Mouse (Mus musculus): ENCODE measurements around the gene Tenm4. TPM values are rescaled to one million over a fixed set of nuclear protein-coding genes. Genes with fewer than 3 reads are reported as not detected.

Tenm4 gene
- total and polyA plus RNA-seq, 3 experiments = 0.04 to 0.38 TPM; not detected in 1

DNA sequence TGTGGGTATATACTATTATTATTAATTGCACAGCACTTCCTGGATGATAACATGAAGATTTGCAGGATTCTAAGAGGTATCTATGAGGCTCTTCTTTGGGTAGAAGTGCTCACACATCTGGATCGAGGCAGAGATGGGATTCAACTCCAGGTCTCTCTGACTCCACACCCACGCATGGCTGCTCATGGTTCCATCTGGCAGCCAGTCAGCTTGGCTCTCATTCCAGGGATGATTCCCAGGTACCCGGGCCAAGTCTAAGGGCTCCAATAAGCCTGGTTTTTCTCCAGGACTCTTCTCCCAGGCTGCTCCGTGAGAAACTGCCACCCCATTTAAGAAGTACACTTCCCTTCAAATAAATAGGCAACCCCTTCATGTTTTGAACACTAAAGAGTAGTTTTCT is 394.8 kb downstream of the Tenm4 start:
- ATAC-seq (ENCODE audit: extremely low read depth, insufficient number of reproducible peaks, low FRiP score, poor library complexity, severe bottlenecking) (no peak), DNase-seq (ENCODE audit: low spot score) (no peak)
- Histone ChIP-seq H3K4me1 (ENCODE audit: insufficient read depth, low read depth, low read length) (no peaks in the 10 kb centered on the region), H3K27me3 (ENCODE audit: insufficient read depth, low read length) (no peaks in the 10 kb centered on the region), H3K4me3 (ENCODE audit: low read depth, low read length) (no peak overlapping the region), H3K36me3 (replicated peaks) (no peaks in the 10 kb centered on the region), H3K9me3 (replicated peaks) (peaks cover 44% of the 10 kb centered on the region)
- TF ChIP-seq GATA1 (IDR thresholded peaks at IDR 0.05; ENCODE audit: borderline replicate concordance, low read length) = no peak
- TF ChIP-seq CTCF (IDR thresholded peaks at IDR 0.05; ENCODE audit: low read depth, low read length) = no peak
- TF ChIP-seq POLR2AphosphoS5 (IDR thresholded peaks at IDR 0.05; ENCODE audit: insufficient replicate concordance, low read depth, low read length) = no peak
- TF ChIP-seq TAL1 (conservative IDR thresholded peaks at IDR 0.05; ENCODE audit: low read depth, low read length) = no peak
- no peak for TF ChIP-seq GATA2 (IDR thresholded peaks at IDR 0.05; ENCODE audit: borderline replicate concordance, low read depth, low read length)

DNA sequence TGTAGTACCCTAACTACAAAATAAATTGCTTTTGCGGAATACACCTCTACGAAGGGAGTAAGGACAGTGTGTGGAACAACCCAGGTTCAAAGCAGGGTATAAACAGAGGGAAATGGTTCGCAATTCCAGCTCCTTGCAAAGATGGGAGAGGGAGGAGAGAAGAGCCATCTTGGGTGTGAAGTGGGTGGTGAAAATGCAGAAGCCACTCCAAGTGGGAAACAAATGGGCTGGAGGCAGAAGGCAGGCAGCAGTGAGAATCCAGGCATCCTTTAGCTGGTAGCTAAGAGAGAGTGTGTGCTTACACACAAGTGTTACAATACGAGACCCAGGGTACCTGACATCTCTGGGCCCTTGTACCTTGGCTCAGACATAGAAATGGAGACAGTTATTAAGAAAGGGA is 395.2 kb downstream of the Tenm4 start:
- no peaks in the 10 kb centered on the region for H3K36me3 ChIP-seq (replicated peaks)
- no peak for DNase-seq (ENCODE audit: low spot score)
- H3K27me3 ChIP-seq (ENCODE audit: insufficient read depth, low read length) = no peaks in the 10 kb centered on the region
- H3K4me1 ChIP-seq (ENCODE audit: insufficient read depth, low read depth, low read length) = no peaks in the 10 kb centered on the region
- peaks cover 43% of the 10 kb centered on the region for H3K9me3 ChIP-seq (replicated peaks)
- no peak for ATAC-seq (ENCODE audit: extremely low read depth, insufficient number of reproducible peaks, low FRiP score, poor library complexity, severe bottlenecking)
- no peak for TF ChIP-seq TAL1 (conservative IDR thresholded peaks at IDR 0.05; ENCODE audit: low read depth, low read length)
- TF ChIP-seq POLR2AphosphoS5 (IDR thresholded peaks at IDR 0.05; ENCODE audit: insufficient replicate concordance, low read depth, low read length) = no peak
- TF ChIP-seq CTCF (IDR thresholded peaks at IDR 0.05; ENCODE audit: low read depth, low read length) = no peak
- TF ChIP-seq GATA1 (IDR thresholded peaks at IDR 0.05; ENCODE audit: borderline replicate concordance, low read length) = no peak
- no peak for TF ChIP-seq GATA2 (IDR thresholded peaks at IDR 0.05; ENCODE audit: borderline replicate concordance, low read depth, low read length)
- no peak overlapping the region for H3K4me3 ChIP-seq (ENCODE audit: low read depth, low read length)

DNA sequence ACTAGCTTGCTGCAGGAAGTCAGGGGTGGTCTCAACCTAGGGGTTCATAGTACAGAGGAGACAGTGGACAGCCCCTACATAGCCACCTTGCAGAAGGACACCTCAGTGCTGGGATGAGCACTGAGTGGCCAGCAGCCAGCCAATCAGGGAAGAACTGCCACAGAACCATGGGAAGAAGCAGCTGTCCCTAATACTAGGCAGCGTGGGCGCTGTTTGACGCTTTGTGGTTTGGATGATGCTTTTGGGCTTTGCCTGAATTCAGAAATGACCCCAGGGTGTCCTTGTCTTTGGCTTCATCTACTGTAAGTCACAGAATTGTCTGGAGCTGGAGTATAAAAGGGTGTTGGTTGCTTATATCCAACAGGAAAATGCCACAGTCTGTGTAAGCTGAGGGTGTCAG is 397.0 kb downstream of the Tenm4 start:
- H3K27me3 ChIP-seq (ENCODE audit: insufficient read depth, low read length) = no peaks in the 10 kb centered on the region
- no peaks in the 10 kb centered on the region for H3K4me1 ChIP-seq (ENCODE audit: insufficient read depth, low read depth, low read length)
- no peak for TF ChIP-seq POLR2AphosphoS5 (IDR thresholded peaks at IDR 0.05; ENCODE audit: insufficient replicate concordance, low read depth, low read length)
- TF ChIP-seq GATA1 (IDR thresholded peaks at IDR 0.05; ENCODE audit: borderline replicate concordance, low read length) = no peak
- no peak for TF ChIP-seq CTCF (IDR thresholded peaks at IDR 0.05; ENCODE audit: low read depth, low read length)
- TF ChIP-seq TAL1 (conservative IDR thresholded peaks at IDR 0.05; ENCODE audit: low read depth, low read length) = no peak
- no peak for TF ChIP-seq GATA2 (IDR thresholded peaks at IDR 0.05; ENCODE audit: borderline replicate concordance, low read depth, low read length)
- no peaks in the 10 kb centered on the region for H3K36me3 ChIP-seq (replicated peaks)
- peaks cover 43% of the 10 kb centered on the region for H3K9me3 ChIP-seq (replicated peaks)
- no peak overlapping the region for H3K4me3 ChIP-seq (ENCODE audit: low read depth, low read length)
- no peak for ATAC-seq (ENCODE audit: extremely low read depth, insufficient number of reproducible peaks, low FRiP score, poor library complexity, severe bottlenecking)
- no peak for DNase-seq (ENCODE audit: low spot score)

DNA sequence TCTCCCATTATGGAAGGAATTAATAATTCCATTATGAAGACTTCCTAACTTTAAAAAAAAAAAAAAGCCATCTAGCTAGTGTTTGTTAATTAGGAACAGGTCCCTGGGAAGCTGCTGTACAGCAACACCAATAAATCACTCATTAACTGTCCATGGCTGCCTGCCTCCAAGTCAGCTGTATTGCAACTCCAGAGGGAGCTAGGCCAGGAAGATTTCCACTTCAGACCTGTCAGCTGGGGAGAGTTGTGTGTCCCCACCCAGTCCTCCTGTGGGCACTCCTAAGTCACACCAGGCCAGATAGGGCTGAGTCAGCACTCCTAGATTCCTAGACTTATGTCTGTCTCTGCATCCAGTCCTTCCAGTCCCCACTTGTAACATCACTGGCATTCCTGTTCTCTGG is 399.9 kb downstream of the Tenm4 start:
- no peak for DNase-seq (ENCODE audit: low spot score)
- Histone ChIP-seq H3K27me3 (ENCODE audit: insufficient read depth, low read length) (no peaks in the 10 kb centered on the region), H3K4me3 (ENCODE audit: low read depth, low read length) (no peak overlapping the region), H3K9me3 (replicated peaks) (peaks cover 49% of the 10 kb centered on the region), H3K36me3 (replicated peaks) (no peaks in the 10 kb centered on the region), H3K4me1 (ENCODE audit: insufficient read depth, low read depth, low read length) (no peaks in the 10 kb centered on the region)
- TF ChIP-seq TAL1 (conservative IDR thresholded peaks at IDR 0.05; ENCODE audit: low read depth, low read length) = no peak
- no peak for TF ChIP-seq POLR2AphosphoS5 (IDR thresholded peaks at IDR 0.05; ENCODE audit: insufficient replicate concordance, low read depth, low read length)
- TF ChIP-seq CTCF (IDR thresholded peaks at IDR 0.05; ENCODE audit: low read depth, low read length) = no peak
- no peak for TF ChIP-seq GATA1 (IDR thresholded peaks at IDR 0.05; ENCODE audit: borderline replicate concordance, low read length)
- TF ChIP-seq GATA2 (IDR thresholded peaks at IDR 0.05; ENCODE audit: borderline replicate concordance, low read depth, low read length) = no peak
- ATAC-seq (ENCODE audit: extremely low read depth, insufficient number of reproducible peaks, low FRiP score, poor library complexity, severe bottlenecking) = no peak

DNA sequence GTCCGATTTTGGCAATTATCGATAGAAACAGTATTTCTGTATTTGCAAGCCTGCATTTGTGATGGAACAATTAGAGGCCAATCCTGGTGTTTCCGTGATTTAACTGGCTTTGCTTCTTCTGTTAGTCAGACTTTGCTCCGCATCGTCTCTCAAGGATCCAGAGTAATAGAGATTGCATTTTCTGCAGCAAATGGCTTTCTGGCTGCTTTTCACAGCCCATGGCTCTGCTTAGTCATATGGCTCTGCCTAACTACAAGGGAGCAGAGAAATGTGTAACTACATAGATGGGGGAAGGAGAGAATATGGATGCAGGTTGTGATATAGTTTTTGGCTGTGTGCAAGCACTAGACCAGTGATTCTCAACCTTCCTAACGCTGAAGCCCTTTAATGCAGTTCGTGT is 401.9 kb downstream of the Tenm4 start:
- TF ChIP-seq POLR2AphosphoS5 (IDR thresholded peaks at IDR 0.05; ENCODE audit: insufficient replicate concordance, low read depth, low read length) (no peak), TAL1 (conservative IDR thresholded peaks at IDR 0.05; ENCODE audit: low read depth, low read length) (no peak), GATA1 (IDR thresholded peaks at IDR 0.05; ENCODE audit: borderline replicate concordance, low read length) (no peak), GATA2 (IDR thresholded peaks at IDR 0.05; ENCODE audit: borderline replicate concordance, low read depth, low read length) (no peak), CTCF (IDR thresholded peaks at IDR 0.05; ENCODE audit: low read depth, low read length) (no peak)

DNA sequence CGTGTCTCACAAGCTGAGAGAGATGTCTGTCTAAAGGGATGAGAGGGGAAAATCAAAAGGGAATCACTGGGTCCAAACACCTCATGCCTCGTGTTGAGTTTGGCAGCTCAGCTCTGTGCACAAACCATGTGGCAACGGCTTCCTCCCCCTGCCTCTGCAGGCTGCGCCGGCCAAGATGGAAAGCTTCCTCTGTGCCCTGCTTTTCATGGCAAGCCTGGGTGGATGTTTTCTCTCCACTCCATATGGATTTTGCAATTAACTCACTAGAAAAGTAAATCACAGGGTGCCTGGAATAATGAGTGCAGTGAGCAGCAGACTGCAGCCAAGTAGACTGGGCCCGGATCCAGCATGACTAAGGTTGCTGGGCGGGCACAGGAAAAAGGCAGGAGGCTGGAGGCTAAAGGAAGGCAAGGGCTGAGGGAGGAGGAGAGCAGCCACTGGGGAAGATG is 404.2 kb downstream of the Tenm4 start:
- H3K27me3 ChIP-seq (ENCODE audit: insufficient read depth, low read length) = no peaks in the 10 kb centered on the region
- no peaks in the 10 kb centered on the region for H3K4me1 ChIP-seq (ENCODE audit: insufficient read depth, low read depth, low read length)
- H3K9me3 ChIP-seq (replicated peaks) = peaks cover 45% of the 10 kb centered on the region
- no peak for DNase-seq (ENCODE audit: low spot score)
- no peaks in the 10 kb centered on the region for H3K36me3 ChIP-seq (replicated peaks)
- H3K4me3 ChIP-seq (ENCODE audit: low read depth, low read length) = no peak overlapping the region
- no peak for ATAC-seq (ENCODE audit: extremely low read depth, insufficient number of reproducible peaks, low FRiP score, poor library complexity, severe bottlenecking)
- TF ChIP-seq GATA1 (IDR thresholded peaks at IDR 0.05; ENCODE audit: borderline replicate concordance, low read length) = no peak
- no peak for TF ChIP-seq GATA2 (IDR thresholded peaks at IDR 0.05; ENCODE audit: borderline replicate concordance, low read depth, low read length)
- no peak for TF ChIP-seq CTCF (IDR thresholded peaks at IDR 0.05; ENCODE audit: low read depth, low read length)
- TF ChIP-seq POLR2AphosphoS5 (IDR thresholded peaks at IDR 0.05; ENCODE audit: insufficient replicate concordance, low read depth, low read length) = no peak
- no peak for TF ChIP-seq TAL1 (conservative IDR thresholded peaks at IDR 0.05; ENCODE audit: low read depth, low read length)

More for the DNA sequence above, 401.9 kb downstream of the Tenm4 start:
- no peaks in the 10 kb centered on the region for H3K4me1 ChIP-seq (ENCODE audit: insufficient read depth, low read depth, low read length)
- H3K36me3 ChIP-seq (replicated peaks) = no peaks in the 10 kb centered on the region
- H3K4me3 ChIP-seq (ENCODE audit: low read depth, low read length) = no peak overlapping the region
- DNase-seq (ENCODE audit: low spot score) (no peak), ATAC-seq (ENCODE audit: extremely low read depth, insufficient number of reproducible peaks, low FRiP score, poor library complexity, severe bottlenecking) (no peak)
- H3K9me3 ChIP-seq (replicated peaks) = peaks cover 41% of the 10 kb centered on the region
- H3K27me3 ChIP-seq (ENCODE audit: insufficient read depth, low read length) = no peaks in the 10 kb centered on the region

Measured in G1E (cell line).